Mouse (Mus musculus) CH12.LX (cell line): Measurements from ENCODE around the gene Gys2.

Experiments
- CTCF ChIP-seq, 2 experiments: IDR thresholded peaks in 1 of 2; conservative IDR thresholded peaks in 1 of 2; 2 replicates each; pipeline ENCODE4 v1.5.1; 2011 to 2012; ENCODE audit warnings: low read depth in 2 of 2, low read length in 2 of 2, improper control_type of control experiment in 1 of 2, inconsistent platforms in 1 of 2, mild to moderate bottlenecking in 1 of 2, moderate library complexity in 1 of 2
- E2F4 ChIP-seq: IDR thresholded peaks from 2 replicates; pipeline ENCODE4 v1.6.1; 2011; ENCODE audit warnings: low read depth, low read length, improper control_type of control experiment; ENCODE audit not compliant: insufficient replicate concordance
- EP300 ChIP-seq: IDR thresholded peaks from 2 replicates; pipeline ENCODE4 v1.6.1; 2011; ENCODE audit warnings: low read length, improper control_type of control experiment
- KAT2A ChIP-seq: IDR thresholded peaks from 2 replicates; pipeline ENCODE4 v1.6.1; 2012; ENCODE audit warnings: low read length, improper control_type of control experiment, inconsistent platforms; ENCODE audit not compliant: insufficient replicate concordance
- MXI1 ChIP-seq: IDR thresholded peaks from 2 replicates; pipeline ENCODE4 v1.6.1; 2011; ENCODE audit warnings: mild to moderate bottlenecking, low read depth, low read length, improper control_type of control experiment
- NELFE ChIP-seq: IDR thresholded peaks from 2 replicates; pipeline ENCODE4 v1.6.1; 2011; ENCODE audit warnings: low read depth, low read length, improper control_type of control experiment
- NRF1 ChIP-seq: IDR thresholded peaks from 2 replicates; pipeline ENCODE4 v1.6.1; 2014; ENCODE audit warnings: low read depth, mild to moderate bottlenecking, inconsistent platforms, low read length, improper control_type of control experiment, moderate library complexity
- POLR2A ChIP-seq: IDR thresholded peaks from 2 replicates; pipeline ENCODE4 v1.6.1; 2011; ENCODE audit warnings: low read depth, mild to moderate bottlenecking, improper control_type of control experiment, low read length
- ZC3H11A ChIP-seq: IDR thresholded peaks from 2 replicates; pipeline ENCODE4 v1.6.1; 2012; ENCODE audit warnings: low read depth, mild to moderate bottlenecking, inconsistent platforms, low read length, improper control_type of control experiment
- ZKSCAN1 ChIP-seq: IDR thresholded peaks from 2 replicates; pipeline ENCODE4 v1.6.1; 2012; ENCODE audit warnings: low read depth, inconsistent platforms, low read length, improper control_type of control experiment, borderline replicate concordance

- no peak for TF ChIP-seq CTCF (conservative IDR thresholded peaks at IDR 0.05 in 1 of 2, IDR thresholded peaks at IDR 0.05 in 1 of 2; ENCODE audit: low read depth in 2 of 2, low read length in 2 of 2)
- TF ChIP-seq NELFE = no peak
- no peak for TF ChIP-seq POLR2A
- TF ChIP-seq ZKSCAN1 = no peak
- no peak for TF ChIP-seq MXI1
- no peak for TF ChIP-seq NRF1
- no peak for TF ChIP-seq E2F4
- no peak for TF ChIP-seq ZC3H11A
- no peak for TF ChIP-seq EP300
- TF ChIP-seq KAT2A = no peak
Observed at GRCm38 (mm10) chr6:142458010-142458409, 14.9 kb downstream of the Gys2 start.
